Mouse (Mus musculus) limb, embryonic 13.5 days (tissue): ENCODE results near the gene Wdr54. TPM values are rescaled to one million over a fixed set of nuclear protein-coding genes. Genes with fewer than 3 reads are reported as not detected.
"Not testable (repeated sequence)": the region's sequence is repeated elsewhere in the genome, so short reads cannot be mapped to it uniquely, and the experiment has no call there.

Experiments
- ATAC-seq: fragments of 200-750 bp; cut with Nextera tagmentation; 2 replicates; pipeline ENCODE4 v1.8.0; 2017; ENCODE audit warnings: low read depth, moderate number of reproducible peaks, moderate TSS enrichment; ENCODE audit not compliant: low FRiP score
- H3K27ac ChIP-seq: fragments of 300-500 bp; sonication (generic); 2 replicates; pipeline ENCODE4 v1.5.1; 2015; ENCODE audit warnings: inconsistent platforms, mild to moderate bottlenecking, moderate library complexity
- H3K27me3 ChIP-seq: fragments of 300-500 bp; sonication (generic); 2 replicates; pipeline ENCODE4 v1.6.1; 2015; ENCODE audit warnings: mild to moderate bottlenecking, inconsistent platforms
- H3K36me3 ChIP-seq: fragments of 300-500 bp; sonication (generic); 2 replicates; pipeline ENCODE4 v1.6.1; 2015; ENCODE audit warnings: inconsistent platforms, mild to moderate bottlenecking, moderate library complexity
- H3K4me1 ChIP-seq: fragments of 300-500 bp; sonication (generic); 2 replicates; pipeline ENCODE4 v1.6.1; 2015; ENCODE audit warnings: inconsistent platforms
- H3K4me2 ChIP-seq: fragments of 300-500 bp; sonication (generic); replicated peaks from 2 replicates; pipeline ENCODE4 v1.6.1; 2015; ENCODE audit warnings: inconsistent platforms, mild to moderate bottlenecking, moderate library complexity
- H3K4me3 ChIP-seq: fragments of 300-500 bp; sonication (generic); 2 replicates; pipeline ENCODE4 v1.5.1; 2015; ENCODE audit warnings: moderate library complexity, mild to moderate bottlenecking, inconsistent platforms
- H3K9ac ChIP-seq: fragments of 300-500 bp; sonication (generic); 2 replicates; pipeline ENCODE4 v1.6.1; 2015; ENCODE audit warnings: mild to moderate bottlenecking, inconsistent platforms
- H3K9me3 ChIP-seq: fragments of 300-500 bp; sonication (generic); 2 replicates; pipeline ENCODE4 v1.6.1; 2016; ENCODE audit warnings: inconsistent platforms
- WGBS: fragments of 180-500 bp; shearing (Covaris S2); methylation state at CpG from one replicate; pipeline ENCODE4 v1.1.7; 2015; 5-methylcytosine and 5-hydroxymethylcytosine counted together
- polyA plus RNA-seq: library from polyadenylated mRNA; unstranded; fragments of >200 nt; fragmentation: Nextera tagmentation; extraction: Ambion mirVana; gene quantifications from 2 replicates; pipeline ENCODE4 v1.2.1, GENCODE M21; 2015

Gene Wdr54
- polyA plus RNA-seq, 1 experiment from 2014 or later, result 7.4 TPM

DNA sequence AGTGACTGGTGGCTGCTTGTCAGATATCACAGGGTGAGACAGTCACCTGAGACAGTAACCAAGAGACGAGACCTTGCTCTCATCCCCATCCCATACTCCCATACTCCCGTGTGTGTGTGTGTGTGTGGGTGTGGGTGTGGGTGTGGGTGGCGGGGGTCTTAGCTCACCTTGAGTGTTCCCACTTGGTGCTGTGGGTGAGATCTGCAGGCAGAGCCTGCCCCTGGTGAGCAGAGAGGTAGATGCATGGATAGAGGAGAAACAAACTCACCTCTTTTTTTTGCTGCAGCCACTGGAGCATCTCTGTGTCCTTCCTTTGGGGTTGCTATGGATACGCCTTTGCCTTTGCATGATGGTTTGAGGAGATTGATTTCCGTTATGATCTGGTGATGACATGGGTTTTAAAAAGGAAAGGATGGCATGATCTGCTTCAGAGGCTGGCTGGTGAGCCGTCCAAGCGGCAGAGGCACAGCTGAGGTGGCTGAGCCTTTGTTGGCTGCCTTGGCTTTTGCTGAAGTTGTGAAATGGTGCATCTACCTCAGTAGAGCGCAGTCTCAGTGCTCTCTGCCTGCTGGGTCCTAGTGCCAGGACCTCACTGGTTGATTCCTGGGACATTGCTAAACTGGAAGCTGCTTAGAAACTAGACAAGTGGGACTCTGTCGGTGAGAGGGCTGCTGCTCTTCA lies 16.2 kb upstream of the Wdr54 start:
- H3K4me2 ChIP-seq, result no peak overlapping the region
- H3K4me1 ChIP-seq, result peaks cover 19% of the 10 kb centered on the region
- 66% methylated on average over 9 of the region's 9 CpGs for WGBS
- H3K27me3 ChIP-seq, result no peaks in the 10 kb centered on the region
- H3K9ac ChIP-seq, result no peak overlapping the region
- no peak for ATAC-seq
- no peak overlapping the region for H3K4me3 ChIP-seq
- H3K36me3 ChIP-seq, result peaks cover 10% of the 10 kb centered on the region
- no peaks in the 10 kb centered on the region for H3K9me3 ChIP-seq
- no peak overlapping the region for H3K27ac ChIP-seq

GRCm38 (mm10) chr6:83171063-83171462 lies 14.9 kb upstream of the Wdr54 start:
- 83% methylated on average over 5 of the region's 5 CpGs for WGBS
- ATAC-seq, result no peak
- Histone ChIP-seq H3K27ac (no peak overlapping the region), H3K9ac (peak overlapping the region; percentile 2; the same call in 1 of the 2 replicates), H3K4me3 (no peak overlapping the region), H3K27me3 (no peaks in the 10 kb centered on the region), H3K36me3 (peaks cover 3% of the 10 kb centered on the region), H3K4me2 (no peak overlapping the region), H3K9me3 (no peaks in the 10 kb centered on the region), H3K4me1 (peaks cover 29% of the 10 kb centered on the region)

- 81% methylated on average over 5 of the region's 5 CpGs for WGBS
- H3K4me1 ChIP-seq, result peaks cover 33% of the 10 kb centered on the region
Observed at GRCm38 (mm10) chr6:83169872-83170271, 13.7 kb upstream of the Wdr54 start.

DNA sequence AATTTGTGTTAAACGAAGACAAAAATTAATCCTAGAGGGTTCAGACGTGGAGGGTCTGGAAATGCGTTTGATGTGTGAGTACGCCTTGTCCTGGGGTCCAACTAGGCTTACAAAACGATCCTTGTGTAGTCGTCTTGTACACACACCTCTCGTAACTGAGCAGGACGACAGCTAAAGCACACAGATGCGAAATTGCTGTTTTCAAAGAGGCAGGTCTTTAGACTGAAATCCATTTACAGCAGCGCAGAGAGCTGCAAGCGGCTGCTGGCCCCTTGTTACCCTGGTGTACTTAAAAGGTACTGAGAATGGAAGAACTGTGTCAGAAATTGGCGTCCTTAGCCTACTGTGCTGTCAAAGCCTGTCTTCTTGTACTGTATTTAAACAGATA lies 10.0 kb upstream of the Wdr54 start:
- Histone ChIP-seq H3K9ac (peak overlapping the region; percentile 87), H3K9me3 (no peaks in the 10 kb centered on the region), H3K27me3 (peaks cover 17% of the 10 kb centered on the region), H3K4me1 (peaks cover 50% of the 10 kb centered on the region), H3K36me3 (no peaks in the 10 kb centered on the region), H3K4me3 (peak overlapping the region; percentile 78), H3K27ac (peak overlapping the region; percentile 80; the same call in 1 of the 2 replicates), H3K4me2 (peak overlapping the region; percentile 84)
- ATAC-seq, result peak; percentile 34
- WGBS, result under 1% methylated on average over 12 of the region's 12 CpGs

More at GRCm38 (mm10) chr6:83169872-83170271, 13.7 kb upstream of the Wdr54 start:
- peak overlapping the region; percentile 14; the same call in 1 of the 2 replicates for H3K9ac ChIP-seq
- no peaks in the 10 kb centered on the region for H3K9me3 ChIP-seq
- H3K27me3 ChIP-seq, result no peaks in the 10 kb centered on the region
- no peak overlapping the region for H3K27ac ChIP-seq
- no peak overlapping the region for H3K4me3 ChIP-seq
- H3K36me3 ChIP-seq, result no peaks in the 10 kb centered on the region
- ATAC-seq, result no peak
- H3K4me2 ChIP-seq, result no peak overlapping the region

DNA sequence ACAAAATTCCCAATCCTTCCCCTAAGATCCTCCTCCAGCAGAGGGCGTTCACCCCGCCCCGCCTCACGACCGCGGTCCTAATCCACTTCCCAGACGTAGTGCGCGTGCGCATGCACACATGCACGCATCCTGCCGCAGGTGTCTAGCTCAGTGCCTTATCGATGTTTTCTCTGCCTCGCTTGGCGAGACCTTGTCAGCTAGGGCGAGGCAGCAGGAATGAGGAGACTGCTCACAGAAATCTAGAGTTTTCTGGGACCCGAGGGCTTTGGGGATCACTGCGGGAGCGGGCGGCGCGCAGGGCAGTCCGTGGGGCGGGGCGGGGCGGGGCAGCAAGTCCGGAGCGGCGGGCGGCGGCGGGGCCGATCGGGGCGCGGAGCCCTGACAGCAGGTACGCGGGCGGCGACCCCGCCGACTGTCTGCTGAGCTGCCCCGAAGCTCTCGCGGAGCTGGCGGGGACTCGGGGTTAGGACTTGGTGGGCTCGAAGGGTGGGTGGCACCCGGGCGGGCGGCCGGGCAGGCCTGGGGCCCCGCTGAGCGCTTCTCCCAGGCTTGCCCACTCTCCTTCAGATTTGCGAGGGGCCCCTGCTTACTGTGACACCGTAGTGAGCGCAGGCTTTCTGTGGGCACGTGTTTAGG lies 9.5 kb upstream of the Wdr54 start, which contains the start of gene Dctn1:
TSS of gene Dctn1 (plus strand) at position 314 of the 636 bp plus-strand sequence.
- H3K9me3 ChIP-seq, result no peaks in the 10 kb centered on the region
- peak within 1 kb of the TSS; percentile 78 for H3K4me3 ChIP-seq
- WGBS, result under 1% methylated on average over 44 of the region's 58 CpGs
- peak; percentile 86 for ATAC-seq
- no peaks in the 10 kb centered on the region for H3K36me3 ChIP-seq
- H3K4me1 ChIP-seq, result peaks cover 53% of the 10 kb centered on the region
- peaks cover 23% of the 10 kb centered on the region for H3K27me3 ChIP-seq
- H3K4me2 ChIP-seq, result peak within 1 kb of the TSS; percentile 84
- peak within 1 kb of the TSS; percentile 80 for H3K27ac ChIP-seq
- H3K9ac ChIP-seq, result peak within 1 kb of the TSS; percentile 87

- Histone ChIP-seq H3K4me3 (peak overlapping the region; percentile 78), H3K4me2 (peak overlapping the region; percentile 84), H3K9ac (peak overlapping the region; percentile 64), H3K27ac (peak overlapping the region; percentile 56; the same call in 1 of the 2 replicates), H3K9me3 (no peaks in the 10 kb centered on the region), H3K4me1 (peaks cover 53% of the 10 kb centered on the region), H3K27me3 (peaks cover 29% of the 10 kb centered on the region), H3K36me3 (no peaks in the 10 kb centered on the region)
- whole genome bisulfite sequencing, result 6% methylated on average over 6 of the region's 6 CpGs
- peak; percentile 16; the same call in 1 of the 2 replicates for ATAC-seq
Observed at GRCm38 (mm10) chr6:83165026-83165606, 8.9 kb upstream of the Wdr54 start.

- Histone ChIP-seq H3K27me3 (peaks cover 33% of the 10 kb centered on the region), H3K9me3 (no peaks in the 10 kb centered on the region), H3K9ac (peak overlapping the region; percentile 63), H3K4me3 (peak overlapping the region; percentile 43), H3K36me3 (no peaks in the 10 kb centered on the region), H3K4me2 (peak overlapping the region; percentile 81), H3K4me1 (peaks cover 38% of the 10 kb centered on the region), H3K27ac (no peak overlapping the region)
- 2% methylated on average over 8 of the region's 8 CpGs for WGBS
- no peak for ATAC-seq
Observed at GRCm38 (mm10) chr6:83162701-83163100, 6.5 kb upstream of the Wdr54 start.

DNA sequence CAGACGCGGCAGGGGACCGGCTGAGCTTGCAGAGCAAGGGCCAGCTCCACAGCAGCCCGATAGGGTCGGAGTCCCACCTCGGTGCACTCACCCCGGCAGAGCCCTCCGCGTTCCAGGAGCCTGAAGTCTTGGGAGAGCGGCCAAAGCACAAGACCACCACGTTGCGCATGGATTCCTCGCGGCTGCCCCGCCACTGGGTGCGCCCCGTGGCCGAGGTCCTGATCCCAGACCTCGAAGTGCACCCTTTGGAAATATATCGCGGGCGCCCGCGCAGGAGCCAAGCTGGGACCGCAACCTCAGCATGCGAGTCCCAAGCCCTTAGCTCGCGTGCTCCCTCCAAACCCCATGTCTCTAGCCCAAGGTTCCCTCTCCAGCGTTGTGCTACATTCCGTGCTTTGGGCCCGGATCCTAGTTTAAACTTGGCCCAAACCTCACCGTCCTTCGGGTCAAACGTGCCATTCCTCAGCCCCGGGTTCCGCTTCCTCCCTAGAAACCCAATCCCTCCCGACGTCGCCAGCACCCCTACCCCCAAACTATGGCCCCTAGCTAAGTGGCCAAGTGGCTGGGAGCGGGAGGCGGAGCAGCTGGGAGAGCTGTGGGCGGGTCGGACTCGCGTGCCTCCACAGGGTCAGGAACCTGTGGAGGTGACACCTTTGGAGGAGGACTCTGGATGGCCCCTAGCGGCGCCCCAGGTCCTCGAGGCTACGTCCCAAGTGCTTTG lies 5.9 kb upstream of the Wdr54 start:
- peak overlapping the region; percentile 43 for H3K4me3 ChIP-seq
- peaks cover 33% of the 10 kb centered on the region for H3K27me3 ChIP-seq
- H3K9me3 ChIP-seq, result no peaks in the 10 kb centered on the region
- H3K36me3 ChIP-seq, result no peaks in the 10 kb centered on the region
- peak overlapping the region; percentile 63 for H3K9ac ChIP-seq
- H3K27ac ChIP-seq, result no peak overlapping the region
- ATAC-seq, result no peak
- under 1% methylated on average over 49 of the region's 49 CpGs for WGBS
- H3K4me2 ChIP-seq, result peak overlapping the region; percentile 81
- H3K4me1 ChIP-seq, result peaks cover 31% of the 10 kb centered on the region

DNA sequence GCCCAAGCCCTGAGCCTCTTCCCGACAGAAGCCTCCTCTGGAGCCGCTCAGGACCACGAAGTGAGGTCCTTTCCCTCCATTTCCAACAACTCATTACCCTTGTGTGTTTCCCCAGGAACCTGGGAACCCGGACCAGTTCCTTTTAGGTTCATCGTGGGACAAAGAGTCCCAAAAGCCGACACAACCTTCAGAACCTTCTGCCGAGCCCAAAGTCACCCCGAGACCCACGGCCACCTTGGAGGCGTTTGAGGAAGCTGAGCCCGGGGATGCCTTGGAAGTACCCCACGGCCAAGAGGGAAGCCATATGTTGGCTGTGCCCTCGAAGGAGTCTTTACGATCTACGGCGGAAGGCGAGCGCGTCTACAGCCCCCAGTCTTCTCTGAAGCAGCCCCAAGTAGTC lies 5.2 kb upstream of the Wdr54 start:
- H3K9ac ChIP-seq, result peak overlapping the region; percentile 63; the same call in 1 of the 2 replicates
- no peaks in the 10 kb centered on the region for H3K9me3 ChIP-seq
- H3K27ac ChIP-seq, result no peak overlapping the region
- no peaks in the 10 kb centered on the region for H3K36me3 ChIP-seq
- peaks cover 33% of the 10 kb centered on the region for H3K27me3 ChIP-seq
- no peak for ATAC-seq
- peak overlapping the region; percentile 43 for H3K4me3 ChIP-seq
- H3K4me2 ChIP-seq, result peak overlapping the region; percentile 81
- H3K4me1 ChIP-seq, result peaks cover 25% of the 10 kb centered on the region
- 5% methylated on average over 19 of the region's 19 CpGs for WGBS

DNA sequence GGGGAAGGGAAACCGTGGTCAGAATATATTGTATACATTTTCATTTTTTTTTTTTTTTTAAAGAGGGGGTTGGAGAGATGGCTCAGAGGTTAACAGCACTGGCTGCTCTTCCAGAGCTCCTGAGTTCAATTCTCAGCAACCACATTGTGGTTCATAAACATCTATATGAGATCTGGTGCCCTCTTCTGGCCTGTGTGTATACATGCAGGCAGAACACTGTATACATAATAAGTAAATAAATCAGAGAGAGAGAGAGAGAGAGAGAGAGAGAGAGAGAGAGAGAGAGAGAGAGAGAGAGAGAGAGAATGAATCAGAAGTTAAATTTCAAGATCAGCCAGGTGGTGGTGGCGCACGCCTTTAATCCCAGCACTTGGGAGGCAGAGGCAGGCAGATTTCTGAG lies 3.3 kb upstream of the Wdr54 start:
- H3K36me3 ChIP-seq, ATAC-seq, H3K9ac ChIP-seq, H3K9me3 ChIP-seq, H3K4me2 ChIP-seq, H3K27ac ChIP-seq, H3K4me3 ChIP-seq: not testable (repeated sequence)
- 32% methylated on average over 3 of the region's 3 CpGs for WGBS
- Histone ChIP-seq H3K27me3 (peaks cover 33% of the 10 kb centered on the region), H3K4me1 (peaks cover 29% of the 10 kb centered on the region)

DNA sequence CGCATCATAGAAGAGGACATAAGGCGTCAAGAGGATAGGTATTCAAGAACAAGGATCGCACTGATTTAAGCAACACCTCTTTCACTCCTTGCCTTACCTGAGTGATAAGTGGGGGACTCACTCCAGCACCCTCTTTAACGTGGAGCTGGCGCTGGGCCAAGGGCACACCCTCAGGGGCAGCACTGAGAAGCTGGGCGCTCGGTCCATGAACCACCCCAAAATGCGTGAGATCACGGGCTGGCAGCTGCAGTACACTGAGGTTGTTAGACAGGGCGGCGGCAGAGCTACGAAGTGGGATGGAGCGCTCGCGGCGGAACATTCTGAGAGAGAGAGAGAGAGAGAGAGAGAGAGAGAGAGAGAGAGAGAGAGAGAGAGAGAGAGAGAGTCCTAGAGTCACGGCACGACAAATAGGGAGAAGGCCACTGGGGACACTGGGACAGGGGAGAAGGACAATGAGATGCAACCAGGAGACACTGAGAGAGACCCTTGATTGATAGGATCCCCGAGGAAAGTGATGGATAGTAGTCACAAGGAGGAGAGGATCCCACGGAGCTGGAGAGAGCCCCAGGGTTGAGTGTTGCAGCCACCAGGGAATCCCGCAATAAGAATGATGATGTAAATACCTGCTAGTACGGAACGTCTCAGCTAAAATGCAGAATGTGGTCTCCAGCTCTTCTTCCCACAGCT lies 502 bp downstream of the Wdr54 start:
- H3K36me3 ChIP-seq, result peaks cover 29% of the 10 kb centered on the region
- peak overlapping the region; percentile 66 for H3K9ac ChIP-seq
- H3K4me3 ChIP-seq, result peak overlapping the region; percentile 52
- H3K4me1 ChIP-seq, result peaks cover 11% of the 10 kb centered on the region
- H3K27ac ChIP-seq, result no peak overlapping the region
- WGBS, result 7% methylated on average over 23 of the region's 23 CpGs
- H3K27me3 ChIP-seq, result peaks cover 10% of the 10 kb centered on the region
- ATAC-seq, result peak; percentile 18
- peak overlapping the region; percentile 87 for H3K4me2 ChIP-seq
- H3K9me3 ChIP-seq, result no peaks in the 10 kb centered on the region
